Mouse (Mus musculus): ENCODE measurements around the gene Mfsd12. TPM values are rescaled to one million over a fixed set of nuclear protein-coding genes. Genes with fewer than 3 reads are reported as not detected.

Gene Mfsd12
- polyA plus RNA-seq, 1 experiment from 2014 or later: 6.9 TPM

GRCm38 (mm10) chr10:81346453-81347067, 10.7 kb upstream of the Mfsd12 start:
- peak overlapping the region; percentile 17; the same call in 1 of the 2 replicates for H3K4me3 ChIP-seq (ENCODE audit: low read depth, low read length)
- ATAC-seq (replicated peaks; ENCODE audit: low FRiP score, low TSS enrichment, low read depth) (no peak; the same call in 1 of the 2 replicates), DNase-seq (ENCODE audit: low spot score) (no peak)
- 9% methylated on average over 54 of the region's 55 CpGs for WGBS
- peak overlapping the region; percentile 47 for H3K4me2 ChIP-seq (ENCODE audit: low read length)
- H3K27ac ChIP-seq (ENCODE audit: low read depth): no peak overlapping the region
- H3K27me3 ChIP-seq (replicated peaks; ENCODE audit: control insufficient read depth, insufficient read depth, low read length): peaks cover 33% of the 10 kb centered on the region
- peaks cover 31% of the 10 kb centered on the region for H3K4me1 ChIP-seq (replicated peaks; ENCODE audit: control insufficient read depth, insufficient read depth, low read length)
- H3K9me3 ChIP-seq (ENCODE audit: control insufficient read depth, low read length): no peaks in the 10 kb centered on the region
- no peak overlapping the region for H3K9ac ChIP-seq (ENCODE audit: low read length)
- H3K36me3 ChIP-seq (ENCODE audit: control insufficient read depth, insufficient read depth, low read length): peaks cover 6% of the 10 kb centered on the region

GRCm38 (mm10) chr10:81349146-81349545, 8.1 kb upstream of the Mfsd12 start:
- ATAC-seq (replicated peaks; ENCODE audit: low FRiP score, low TSS enrichment, low read depth) (0 out of 2 replicates have a peak, but pooled peaks have one; percentile 4), DNase-seq (ENCODE audit: low spot score) (no peak)
- Histone ChIP-seq H3K9ac (ENCODE audit: low read length) (no peak overlapping the region), H3K27me3 (replicated peaks; ENCODE audit: control insufficient read depth, insufficient read depth, low read length) (peaks cover 9% of the 10 kb centered on the region), H3K4me3 (ENCODE audit: low read depth, low read length) (peak overlapping the region; percentile 66), H3K27ac (ENCODE audit: low read depth) (0 out of 2 replicates have a peak overlapping the region, but pooled peaks have one; percentile 62), H3K9me3 (ENCODE audit: control insufficient read depth, low read length) (no peaks in the 10 kb centered on the region), H3K4me2 (ENCODE audit: low read length) (peak overlapping the region; percentile 88), H3K4me1 (replicated peaks; ENCODE audit: control insufficient read depth, insufficient read depth, low read length) (peaks cover 26% of the 10 kb centered on the region), H3K36me3 (ENCODE audit: control insufficient read depth, insufficient read depth, low read length) (peaks cover 6% of the 10 kb centered on the region)
- 8% methylated on average over 12 of the region's 12 CpGs for WGBS

- 0 out of 2 replicates have a peak, but pooled peaks cover 2% of the 10 kb centered on the region for H3K27me3 ChIP-seq (replicated peaks; ENCODE audit: control insufficient read depth, insufficient read depth, low read length)
- WGBS: under 1% methylated on average over 29 of the region's 29 CpGs
- peak; percentile 20 for ATAC-seq (replicated peaks; ENCODE audit: low FRiP score, low TSS enrichment, low read depth)
- H3K9ac ChIP-seq (ENCODE audit: low read length): peak overlapping the region; percentile 78
- peak overlapping the region; percentile 62 for H3K27ac ChIP-seq (ENCODE audit: low read depth)
- peak overlapping the region; percentile 66 for H3K4me3 ChIP-seq (ENCODE audit: low read depth, low read length)
- H3K36me3 ChIP-seq (ENCODE audit: control insufficient read depth, insufficient read depth, low read length): peaks cover 6% of the 10 kb centered on the region
- H3K9me3 ChIP-seq (ENCODE audit: control insufficient read depth, low read length): no peaks in the 10 kb centered on the region
- H3K4me2 ChIP-seq (ENCODE audit: low read length): peak overlapping the region; percentile 88
- DNase-seq (ENCODE audit: low spot score): no peak
- peaks cover 26% of the 10 kb centered on the region for H3K4me1 ChIP-seq (replicated peaks; ENCODE audit: control insufficient read depth, insufficient read depth, low read length)
Observed at GRCm38 (mm10) chr10:81349961-81350350, 7.3 kb upstream of the Mfsd12 start.

DNA sequence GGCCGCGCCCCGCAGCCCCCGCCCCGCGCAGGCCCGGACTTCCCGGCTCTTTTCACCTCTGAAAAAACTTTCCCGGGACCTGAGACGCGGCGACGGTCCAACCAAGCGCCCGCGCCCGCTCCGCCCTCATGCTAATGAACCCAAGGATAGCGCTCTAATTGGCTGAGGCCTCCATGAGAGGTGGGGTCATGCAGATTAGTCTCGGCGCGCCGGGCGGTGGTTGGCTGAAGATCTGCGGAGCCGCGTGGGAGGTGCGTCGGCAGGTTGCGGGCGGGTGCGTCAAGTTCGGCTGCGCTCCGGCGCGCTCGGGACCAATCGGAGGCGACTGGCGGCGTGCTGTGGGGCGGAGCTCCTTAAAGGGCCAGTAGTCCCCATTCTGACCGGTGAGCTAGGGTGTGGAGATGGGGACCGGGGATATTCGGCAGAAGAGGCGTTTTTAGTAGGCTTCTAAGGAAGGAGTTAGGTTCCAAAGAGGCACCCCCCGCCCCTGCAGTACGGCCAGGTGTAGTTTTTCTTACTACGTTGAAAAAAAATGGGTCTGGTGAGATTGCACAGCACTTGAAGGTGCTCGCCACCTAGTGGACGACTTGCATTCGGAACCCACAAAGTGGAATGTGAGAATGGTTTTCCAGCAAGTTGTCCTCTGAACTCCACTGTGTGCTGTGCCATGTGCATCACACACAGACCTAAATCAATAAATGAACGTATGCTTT, 6.8 kb upstream of the Mfsd12 start, which contains the start of gene Hmg20b:
Hmg20b (minus strand) TSS at position 130 of the 713 bp plus-strand sequence.
- H3K4me1 ChIP-seq (replicated peaks; ENCODE audit: control insufficient read depth, insufficient read depth, low read length): peaks cover 26% of the 10 kb centered on the region
- H3K9ac ChIP-seq (ENCODE audit: low read length): peak within 1 kb of the TSS; percentile 78
- H3K36me3 ChIP-seq (ENCODE audit: control insufficient read depth, insufficient read depth, low read length): peaks cover 6% of the 10 kb centered on the region
- WGBS: under 1% methylated on average over 54 of the region's 54 CpGs
- H3K4me2 ChIP-seq (ENCODE audit: low read length): peak within 1 kb of the TSS; percentile 88
- ATAC-seq (replicated peaks; ENCODE audit: low FRiP score, low TSS enrichment, low read depth) (peak; percentile 92), DNase-seq (ENCODE audit: low spot score) (peak; percentile 97)
- peak within 1 kb of the TSS; percentile 66 for H3K4me3 ChIP-seq (ENCODE audit: low read depth, low read length)
- peak within 1 kb of the TSS; percentile 62 for H3K27ac ChIP-seq (ENCODE audit: low read depth)
- no peaks in the 10 kb centered on the region for H3K9me3 ChIP-seq (ENCODE audit: control insufficient read depth, low read length)
- H3K27me3 ChIP-seq (replicated peaks; ENCODE audit: control insufficient read depth, insufficient read depth, low read length): no peaks in the 10 kb centered on the region

GRCm38 (mm10) chr10:81351678-81352291, 5.5 kb upstream of the Mfsd12 start:
- Histone ChIP-seq H3K9ac (ENCODE audit: low read length) (no peak overlapping the region), H3K36me3 (ENCODE audit: control insufficient read depth, insufficient read depth, low read length) (peaks cover 6% of the 10 kb centered on the region), H3K4me3 (ENCODE audit: low read depth, low read length) (no peak overlapping the region), H3K27ac (ENCODE audit: low read depth) (no peak overlapping the region), H3K27me3 (replicated peaks; ENCODE audit: control insufficient read depth, insufficient read depth, low read length) (no peaks in the 10 kb centered on the region), H3K4me2 (ENCODE audit: low read length) (no peak overlapping the region), H3K9me3 (ENCODE audit: control insufficient read depth, low read length) (no peaks in the 10 kb centered on the region), H3K4me1 (replicated peaks; ENCODE audit: control insufficient read depth, insufficient read depth, low read length) (peaks cover 24% of the 10 kb centered on the region)
- 14% methylated on average over 9 of the region's 9 CpGs for WGBS
- ATAC-seq (replicated peaks; ENCODE audit: low FRiP score, low TSS enrichment, low read depth): no peak
- no peak for DNase-seq (ENCODE audit: low spot score)

DNA sequence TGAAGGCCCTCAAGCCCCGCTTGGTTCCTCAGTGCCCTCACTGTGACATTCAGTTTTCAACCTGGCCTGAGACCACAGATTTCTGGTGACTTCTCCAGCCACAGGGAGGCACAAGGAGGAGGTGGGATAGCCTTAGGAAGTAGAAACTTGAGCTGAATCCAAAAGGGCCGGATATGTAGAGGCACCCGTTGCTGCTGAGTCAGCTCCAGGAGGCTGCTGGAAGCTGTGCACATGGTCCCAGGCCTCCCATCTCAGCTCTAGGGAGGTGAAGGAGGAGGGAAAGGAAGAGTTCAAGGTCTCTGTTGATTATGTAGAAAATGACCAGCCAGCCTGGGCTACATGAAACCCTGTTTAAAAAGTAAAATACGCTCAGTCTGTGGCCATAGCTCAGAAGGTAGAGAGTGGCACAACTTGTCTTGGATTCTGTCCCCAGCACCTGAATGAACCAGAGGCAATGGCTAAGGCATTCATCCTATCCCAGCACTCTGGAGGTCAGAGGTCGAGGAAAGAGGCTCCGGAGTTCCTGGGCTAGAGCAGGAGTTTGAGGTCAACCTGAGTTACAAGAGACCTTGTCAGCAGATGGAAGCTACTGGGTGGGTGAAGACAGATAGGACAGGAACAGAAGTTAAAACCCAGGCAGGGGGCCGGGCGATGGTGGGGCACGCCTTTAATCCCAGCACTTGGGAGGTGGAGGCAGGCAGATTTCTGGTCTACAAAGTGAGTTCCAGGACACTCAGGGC, 2.4 kb upstream of the Mfsd12 start:
- no peak for ATAC-seq (replicated peaks; ENCODE audit: low FRiP score, low TSS enrichment, low read depth)
- H3K4me3 ChIP-seq (ENCODE audit: low read depth, low read length): no peak overlapping the region
- H3K9ac ChIP-seq (ENCODE audit: low read length): no peak overlapping the region
- H3K36me3 ChIP-seq (ENCODE audit: control insufficient read depth, insufficient read depth, low read length): no peaks in the 10 kb centered on the region
- H3K4me2 ChIP-seq (ENCODE audit: low read length): no peak overlapping the region
- H3K27ac ChIP-seq (ENCODE audit: low read depth): no peak overlapping the region
- no peaks in the 10 kb centered on the region for H3K9me3 ChIP-seq (ENCODE audit: control insufficient read depth, low read length)
- WGBS: 69% methylated on average over 9 of the region's 9 CpGs
- H3K4me1 ChIP-seq (replicated peaks; ENCODE audit: control insufficient read depth, insufficient read depth, low read length): peaks cover 22% of the 10 kb centered on the region
- DNase-seq (ENCODE audit: low spot score): no peak
- no peaks in the 10 kb centered on the region for H3K27me3 ChIP-seq (replicated peaks; ENCODE audit: control insufficient read depth, insufficient read depth, low read length)

GRCm38 (mm10) chr10:81355533-81355932, 1.8 kb upstream of the Mfsd12 start:
- no peak overlapping the region for H3K9ac ChIP-seq (ENCODE audit: low read length)
- H3K36me3 ChIP-seq (ENCODE audit: control insufficient read depth, insufficient read depth, low read length): no peaks in the 10 kb centered on the region
- WGBS: 77% methylated on average over 4 of the region's 4 CpGs
- H3K27ac ChIP-seq (ENCODE audit: low read depth): no peak overlapping the region
- no peaks in the 10 kb centered on the region for H3K27me3 ChIP-seq (replicated peaks; ENCODE audit: control insufficient read depth, insufficient read depth, low read length)
- H3K4me2 ChIP-seq (ENCODE audit: low read length): no peak overlapping the region
- no peak for DNase-seq (ENCODE audit: low spot score)
- no peak for ATAC-seq (replicated peaks; ENCODE audit: low FRiP score, low TSS enrichment, low read depth)
- H3K4me3 ChIP-seq (ENCODE audit: low read depth, low read length): no peak overlapping the region
- H3K4me1 ChIP-seq (replicated peaks; ENCODE audit: control insufficient read depth, insufficient read depth, low read length): peaks cover 22% of the 10 kb centered on the region
- no peaks in the 10 kb centered on the region for H3K9me3 ChIP-seq (ENCODE audit: control insufficient read depth, low read length)

DNA sequence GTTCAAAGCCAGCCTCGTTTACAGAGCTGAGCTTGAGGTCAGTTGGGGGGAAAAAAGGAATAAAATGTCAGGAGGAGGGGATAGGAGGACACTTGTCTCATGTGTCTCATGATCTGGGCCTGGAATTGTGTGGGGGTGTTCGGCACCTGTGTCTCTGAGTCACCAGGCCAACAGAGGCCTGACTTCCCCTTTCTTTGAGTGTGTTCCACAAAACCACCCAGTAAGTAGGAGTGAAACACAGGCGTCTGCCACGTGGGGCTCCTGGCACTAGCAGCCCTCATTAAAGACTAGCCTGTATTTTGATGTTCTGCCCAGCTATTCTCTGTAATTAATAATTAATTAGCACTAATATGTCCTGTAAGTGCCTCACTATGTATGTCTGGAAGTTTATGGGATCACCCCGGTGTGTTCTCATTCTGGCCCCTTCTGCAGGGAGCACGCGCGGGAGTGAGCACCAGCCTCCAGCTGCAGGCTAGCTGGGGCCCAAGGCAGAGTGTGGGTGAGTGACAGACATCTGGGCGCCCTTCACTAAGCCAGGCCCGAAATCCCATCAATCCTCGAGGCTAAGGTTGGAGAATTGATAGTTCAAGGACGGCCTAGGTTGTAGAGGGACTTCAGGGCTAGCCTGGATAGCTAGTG, 820 bp upstream of the Mfsd12 start:
- Histone ChIP-seq H3K9ac (ENCODE audit: low read length) (no peak overlapping the region), H3K4me3 (ENCODE audit: low read depth, low read length) (no peak overlapping the region), H3K4me1 (replicated peaks; ENCODE audit: control insufficient read depth, insufficient read depth, low read length) (peaks cover 18% of the 10 kb centered on the region), H3K27me3 (replicated peaks; ENCODE audit: control insufficient read depth, insufficient read depth, low read length) (no peaks in the 10 kb centered on the region), H3K36me3 (ENCODE audit: control insufficient read depth, insufficient read depth, low read length) (no peaks in the 10 kb centered on the region), H3K4me2 (ENCODE audit: low read length) (peak overlapping the region; percentile 97), H3K27ac (ENCODE audit: low read depth) (no peak overlapping the region), H3K9me3 (ENCODE audit: control insufficient read depth, low read length) (no peaks in the 10 kb centered on the region)
- no peak for ATAC-seq (replicated peaks; ENCODE audit: low FRiP score, low TSS enrichment, low read depth)
- DNase-seq (ENCODE audit: low spot score): no peak
- WGBS: 58% methylated on average over 12 of the region's 12 CpGs

All from intestine, embryonic 14.5 days (tissue).